Mouse (Mus musculus): ENCODE measurements around the gene Cacna1i. TPM values are rescaled to one million over a fixed set of nuclear protein-coding genes. Genes with fewer than 3 reads are reported as not detected.

Cacna1i gene
- polyA plus RNA-seq, 1 experiment from 2014 or later, result not detected

DNA sequence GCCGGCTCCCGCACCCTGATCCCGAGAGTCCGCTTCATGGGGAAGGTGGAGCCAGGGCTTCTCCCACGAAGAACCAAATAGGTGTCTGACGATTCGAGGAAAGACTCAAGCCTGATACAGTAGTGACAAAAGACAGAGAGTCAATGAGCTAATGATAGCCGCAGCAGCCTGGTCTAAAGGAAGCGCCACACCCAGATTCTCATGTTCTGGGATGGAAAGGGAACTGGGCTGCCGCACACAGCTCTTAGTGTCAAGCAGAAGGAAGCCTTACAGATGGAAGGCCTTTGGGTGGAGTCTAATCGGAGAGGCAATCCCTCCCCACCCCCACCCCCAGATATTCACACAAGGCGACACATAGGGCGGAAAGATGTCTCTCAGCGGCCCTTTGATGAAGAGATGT, 104.8 kb downstream of the Cacna1i start:
- H3K9me3 ChIP-seq (ENCODE audit: control insufficient read depth, low read length), result no peaks in the 10 kb centered on the region
- no peak overlapping the region for H3K27ac ChIP-seq (replicated peaks in 1 of 2; ENCODE audit: control insufficient read depth in 1 of 2, insufficient read depth in 1 of 2, low read depth in 2 of 2, low read length in 2 of 2)
- H3K4me1 ChIP-seq (ENCODE audit: control insufficient read depth in 2 of 2, insufficient read depth in 2 of 2, low read length in 2 of 2), result no peaks in the 10 kb centered on the region
- H3K4me3 ChIP-seq (ENCODE audit: control insufficient read depth in 1 of 2, insufficient read depth in 1 of 2, low read depth in 1 of 2, low read length in 2 of 2), result no peak overlapping the region
- ATAC-seq (ENCODE audit: insufficient number of reproducible peaks, insufficient read depth, low FRiP score, low read depth), result no peak
- 70% methylated on average over 14 of the region's 14 CpGs for WGBS
- H3K9ac ChIP-seq (ENCODE audit: low read length), result no peak overlapping the region
- no peak overlapping the region for H3K4me2 ChIP-seq (ENCODE audit: low read length)
- H3K36me3 ChIP-seq (ENCODE audit: control insufficient read depth, insufficient read depth, low read length), result no peaks in the 10 kb centered on the region
- H3K27me3 ChIP-seq (ENCODE audit: control insufficient read depth, insufficient read depth, low read length), result peaks cover 10% of the 10 kb centered on the region; the same call in 1 of the 2 replicates

DNA sequence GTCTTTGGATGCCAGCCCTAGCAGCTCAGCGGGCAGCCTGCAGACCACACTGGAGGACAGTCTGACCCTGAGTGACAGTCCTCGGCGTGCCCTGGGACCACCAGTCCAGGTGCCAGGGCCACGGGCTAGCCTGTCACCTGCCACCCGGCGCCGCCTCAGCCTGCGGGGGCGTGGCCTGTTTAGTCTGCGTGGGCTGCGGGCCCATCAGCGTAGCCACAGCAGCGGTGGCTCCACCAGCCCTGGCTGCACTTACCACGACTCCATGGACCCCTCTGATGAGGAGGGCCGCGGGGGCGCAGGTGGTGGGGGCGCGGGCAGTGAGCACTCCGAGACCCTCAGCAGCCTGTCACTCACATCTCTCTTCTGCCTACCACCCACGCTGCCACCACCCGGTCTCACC, 108.0 kb downstream of the Cacna1i start:
- Histone ChIP-seq H3K27me3 (ENCODE audit: control insufficient read depth, insufficient read depth, low read length) (peaks cover 10% of the 10 kb centered on the region; the same call in 1 of the 2 replicates), H3K4me2 (ENCODE audit: low read length) (no peak overlapping the region), H3K36me3 (ENCODE audit: control insufficient read depth, insufficient read depth, low read length) (no peaks in the 10 kb centered on the region), H3K4me3 (ENCODE audit: control insufficient read depth in 1 of 2, insufficient read depth in 1 of 2, low read depth in 1 of 2, low read length in 2 of 2) (no peak overlapping the region), H3K9me3 (ENCODE audit: control insufficient read depth, low read length) (peaks cover 3% of the 10 kb centered on the region; the same call in 1 of the 2 replicates), H3K27ac (replicated peaks in 1 of 2; ENCODE audit: control insufficient read depth in 1 of 2, insufficient read depth in 1 of 2, low read depth in 2 of 2, low read length in 2 of 2) (no peak overlapping the region), H3K4me1 (ENCODE audit: control insufficient read depth in 2 of 2, insufficient read depth in 2 of 2, low read length in 2 of 2) (no peaks in the 10 kb centered on the region), H3K9ac (ENCODE audit: low read length) (no peak overlapping the region)
- no peak for ATAC-seq (ENCODE audit: insufficient number of reproducible peaks, insufficient read depth, low FRiP score, low read depth)
- WGBS, result 61% methylated on average over 19 of the region's 22 CpGs

DNA sequence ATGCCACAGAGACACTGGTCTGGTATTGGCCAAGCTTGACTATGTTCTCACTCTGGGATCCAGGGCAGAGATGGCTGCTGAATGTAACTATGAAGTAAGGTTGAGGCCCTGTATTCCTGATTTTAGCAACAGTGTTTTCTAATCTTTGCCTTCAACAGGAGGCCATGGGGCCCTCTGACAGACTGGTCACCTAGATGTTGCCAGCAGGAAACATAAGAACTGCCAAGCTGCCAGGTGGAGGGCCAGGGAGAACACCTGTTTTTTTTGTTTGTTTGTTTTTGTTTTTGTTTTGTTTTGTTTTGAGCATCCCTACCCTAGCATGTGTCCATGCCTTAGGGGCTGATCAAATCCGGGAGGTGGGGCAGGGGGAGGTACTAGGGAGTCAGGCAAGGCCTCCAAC, 112.4 kb downstream of the Cacna1i start:
- no peak for ATAC-seq (ENCODE audit: insufficient number of reproducible peaks, insufficient read depth, low FRiP score, low read depth)
- no peak overlapping the region for H3K4me3 ChIP-seq (ENCODE audit: control insufficient read depth in 1 of 2, insufficient read depth in 1 of 2, low read depth in 1 of 2, low read length in 2 of 2)
- WGBS, result 64% methylated on average over 1 of the region's 1 CpGs

DNA sequence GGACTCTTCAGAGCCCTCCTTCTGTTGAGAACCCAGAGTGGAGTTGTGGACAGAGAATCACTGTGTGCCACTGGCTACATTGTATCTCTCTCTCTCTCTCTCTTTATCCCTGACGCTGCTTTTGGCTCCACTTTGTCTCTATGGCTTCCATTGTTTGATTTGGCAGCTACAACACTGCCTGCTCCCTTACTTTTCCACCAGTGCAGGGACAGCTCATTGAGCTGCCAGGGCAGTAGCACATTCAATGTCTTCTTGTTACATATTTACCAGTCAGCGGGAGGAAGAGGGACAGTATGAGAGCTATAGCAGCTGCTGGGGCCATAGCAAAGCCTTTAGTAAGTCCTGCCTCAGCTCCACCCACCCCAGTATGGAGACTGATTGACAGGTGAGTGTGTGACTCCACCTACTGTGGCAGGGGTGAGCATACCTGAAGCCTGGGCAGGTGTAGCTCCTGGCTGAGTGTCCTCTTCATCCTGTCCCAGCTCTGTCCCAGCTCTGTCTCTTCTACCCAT, 114.4 kb downstream of the Cacna1i start:
- H3K9ac ChIP-seq (ENCODE audit: low read length), result no peak overlapping the region
- no peak overlapping the region for H3K4me3 ChIP-seq (ENCODE audit: control insufficient read depth in 1 of 2, insufficient read depth in 1 of 2, low read depth in 1 of 2, low read length in 2 of 2)
- H3K27ac ChIP-seq (replicated peaks in 1 of 2; ENCODE audit: control insufficient read depth in 1 of 2, insufficient read depth in 1 of 2, low read depth in 2 of 2, low read length in 2 of 2), result no peak overlapping the region
- H3K36me3 ChIP-seq (ENCODE audit: control insufficient read depth, insufficient read depth, low read length), result no peaks in the 10 kb centered on the region
- no peaks in the 10 kb centered on the region for H3K4me1 ChIP-seq (ENCODE audit: control insufficient read depth in 2 of 2, insufficient read depth in 2 of 2, low read length in 2 of 2)
- H3K4me2 ChIP-seq (ENCODE audit: low read length), result no peak overlapping the region
- no peak for ATAC-seq (ENCODE audit: insufficient number of reproducible peaks, insufficient read depth, low FRiP score, low read depth)
- H3K27me3 ChIP-seq (ENCODE audit: control insufficient read depth, insufficient read depth, low read length), result no peaks in the 10 kb centered on the region
- 48% methylated on average over 2 of the region's 2 CpGs for WGBS
- H3K9me3 ChIP-seq (ENCODE audit: control insufficient read depth, low read length), result peaks cover 3% of the 10 kb centered on the region; the same call in 1 of the 2 replicates

More for the DNA sequence above, 112.4 kb downstream of the Cacna1i start:
- Histone ChIP-seq H3K9ac (ENCODE audit: low read length) (no peak overlapping the region), H3K27me3 (ENCODE audit: control insufficient read depth, insufficient read depth, low read length) (no peaks in the 10 kb centered on the region), H3K4me1 (ENCODE audit: control insufficient read depth in 2 of 2, insufficient read depth in 2 of 2, low read length in 2 of 2) (no peaks in the 10 kb centered on the region), H3K9me3 (ENCODE audit: control insufficient read depth, low read length) (peaks cover 3% of the 10 kb centered on the region; the same call in 1 of the 2 replicates), H3K27ac (replicated peaks in 1 of 2; ENCODE audit: control insufficient read depth in 1 of 2, insufficient read depth in 1 of 2, low read depth in 2 of 2, low read length in 2 of 2) (no peak overlapping the region), H3K36me3 (ENCODE audit: control insufficient read depth, insufficient read depth, low read length) (no peaks in the 10 kb centered on the region), H3K4me2 (ENCODE audit: low read length) (no peak overlapping the region)

DNA sequence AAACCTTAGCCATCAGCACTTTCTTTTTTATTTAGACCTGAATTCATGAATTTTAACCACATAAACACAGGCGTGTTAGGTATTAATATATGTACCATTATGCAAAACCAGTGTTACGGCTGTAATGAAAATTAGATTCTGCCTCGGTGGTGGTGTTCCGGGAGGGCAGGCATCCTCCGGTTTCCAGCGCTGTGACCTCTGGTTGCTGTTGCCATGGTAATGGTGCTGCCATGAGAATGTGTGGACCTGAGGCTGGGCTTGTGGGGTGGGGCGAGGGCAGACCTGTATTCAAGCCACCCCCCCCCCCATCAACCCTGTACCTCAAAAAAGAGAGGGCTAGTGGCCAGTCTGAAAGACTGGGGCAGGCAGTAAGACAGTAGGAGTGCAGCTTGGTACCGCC, 114.9 kb downstream of the Cacna1i start:
- H3K4me1 ChIP-seq (ENCODE audit: control insufficient read depth in 2 of 2, insufficient read depth in 2 of 2, low read length in 2 of 2), result no peaks in the 10 kb centered on the region
- peaks cover 3% of the 10 kb centered on the region; the same call in 1 of the 2 replicates for H3K9me3 ChIP-seq (ENCODE audit: control insufficient read depth, low read length)
- no peak for ATAC-seq (ENCODE audit: insufficient number of reproducible peaks, insufficient read depth, low FRiP score, low read depth)
- no peaks in the 10 kb centered on the region for H3K36me3 ChIP-seq (ENCODE audit: control insufficient read depth, insufficient read depth, low read length)
- WGBS, result 75% methylated on average over 8 of the region's 8 CpGs
- H3K9ac ChIP-seq (ENCODE audit: low read length), result no peak overlapping the region
- no peak overlapping the region for H3K27ac ChIP-seq (replicated peaks in 1 of 2; ENCODE audit: control insufficient read depth in 1 of 2, insufficient read depth in 1 of 2, low read depth in 2 of 2, low read length in 2 of 2)
- H3K4me2 ChIP-seq (ENCODE audit: low read length), result no peak overlapping the region
- H3K27me3 ChIP-seq (ENCODE audit: control insufficient read depth, insufficient read depth, low read length), result no peaks in the 10 kb centered on the region
- no peak overlapping the region for H3K4me3 ChIP-seq (ENCODE audit: control insufficient read depth in 1 of 2, insufficient read depth in 1 of 2, low read depth in 1 of 2, low read length in 2 of 2)

DNA sequence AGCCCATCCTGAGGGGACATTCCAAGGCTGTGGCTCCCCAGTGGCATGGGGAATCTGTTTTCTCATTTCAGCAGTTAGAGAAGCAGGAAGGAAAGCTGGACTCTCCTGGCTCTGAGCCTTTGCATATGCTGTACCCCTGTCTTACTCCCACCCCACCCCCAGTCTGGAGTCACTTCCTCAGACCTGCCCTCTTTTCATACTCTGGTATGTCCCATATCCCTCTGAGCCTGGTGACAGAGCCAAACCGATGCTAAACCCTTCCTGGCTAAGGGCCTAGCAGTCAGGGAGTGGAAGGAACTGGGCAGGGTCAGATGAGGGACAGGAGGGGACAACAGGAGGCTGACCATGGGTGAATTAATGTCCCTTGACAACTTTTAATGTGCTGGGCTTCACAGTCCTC, 120.8 kb downstream of the Cacna1i start:
- ATAC-seq (ENCODE audit: insufficient number of reproducible peaks, insufficient read depth, low FRiP score, low read depth), result peak; percentile 60; the same call in 1 of the 2 replicates
- H3K4me1 ChIP-seq (ENCODE audit: control insufficient read depth in 2 of 2, insufficient read depth in 2 of 2, low read length in 2 of 2), result peaks cover 0 to 8% of the 10 kb centered on the region in 2 experiments; a peak in 2 of 4 replicates
- no peaks in the 10 kb centered on the region; the same call in 1 of the 2 replicates for H3K27me3 ChIP-seq (ENCODE audit: control insufficient read depth, insufficient read depth, low read length)
- peak overlapping the region; percentile 24 to 45; a peak in 2 of 4 replicates for H3K27ac ChIP-seq (replicated peaks in 1 of 2; ENCODE audit: control insufficient read depth in 1 of 2, insufficient read depth in 1 of 2, low read depth in 2 of 2, low read length in 2 of 2)
- H3K9ac ChIP-seq (ENCODE audit: low read length), result no peak overlapping the region
- no peaks in the 10 kb centered on the region for H3K9me3 ChIP-seq (ENCODE audit: control insufficient read depth, low read length)
- WGBS, result 12% methylated on average over 1 of the region's 1 CpGs
- H3K4me2 ChIP-seq (ENCODE audit: low read length), result no peak overlapping the region
- H3K36me3 ChIP-seq (ENCODE audit: control insufficient read depth, insufficient read depth, low read length), result no peaks in the 10 kb centered on the region
- no peak overlapping the region for H3K4me3 ChIP-seq (ENCODE audit: control insufficient read depth in 1 of 2, insufficient read depth in 1 of 2, low read depth in 1 of 2, low read length in 2 of 2)

DNA sequence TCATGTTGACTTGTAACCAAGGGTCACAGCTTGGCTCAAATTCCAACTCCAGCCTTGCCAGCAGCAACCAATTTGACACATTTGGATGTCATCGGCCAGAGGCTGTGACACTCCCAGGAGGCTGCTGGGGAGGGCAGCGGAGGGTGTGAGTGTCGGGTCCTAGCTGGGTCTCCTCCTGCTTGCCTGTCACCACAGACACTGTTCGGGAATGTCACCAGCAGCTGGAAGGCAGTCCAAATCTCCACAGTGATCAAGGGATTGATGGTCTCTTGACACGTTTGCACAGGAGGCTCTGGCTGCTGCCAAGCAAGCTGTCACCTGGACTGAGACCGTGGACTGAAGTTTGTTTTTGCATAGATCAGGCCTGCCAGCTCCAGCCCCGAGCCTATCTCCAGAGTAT, 123.6 kb downstream of the Cacna1i start:
- ATAC-seq (ENCODE audit: insufficient number of reproducible peaks, insufficient read depth, low FRiP score, low read depth), result no peak
- Histone ChIP-seq H3K27me3 (ENCODE audit: control insufficient read depth, insufficient read depth, low read length) (no peaks in the 10 kb centered on the region; the same call in 1 of the 2 replicates), H3K4me3 (ENCODE audit: control insufficient read depth in 1 of 2, insufficient read depth in 1 of 2, low read depth in 1 of 2, low read length in 2 of 2) (no peak overlapping the region), H3K27ac (replicated peaks in 1 of 2; ENCODE audit: control insufficient read depth in 1 of 2, insufficient read depth in 1 of 2, low read depth in 2 of 2, low read length in 2 of 2) (no peak overlapping the region), H3K4me2 (ENCODE audit: low read length) (no peak overlapping the region), H3K9ac (ENCODE audit: low read length) (no peak overlapping the region), H3K36me3 (ENCODE audit: control insufficient read depth, insufficient read depth, low read length) (no peaks in the 10 kb centered on the region), H3K4me1 (ENCODE audit: control insufficient read depth in 2 of 2, insufficient read depth in 2 of 2, low read length in 2 of 2) (peaks cover 9 to 17% of the 10 kb centered on the region in 2 experiments), H3K9me3 (ENCODE audit: control insufficient read depth, low read length) (no peaks in the 10 kb centered on the region)
- 44% methylated on average over 7 of the region's 7 CpGs for WGBS

DNA sequence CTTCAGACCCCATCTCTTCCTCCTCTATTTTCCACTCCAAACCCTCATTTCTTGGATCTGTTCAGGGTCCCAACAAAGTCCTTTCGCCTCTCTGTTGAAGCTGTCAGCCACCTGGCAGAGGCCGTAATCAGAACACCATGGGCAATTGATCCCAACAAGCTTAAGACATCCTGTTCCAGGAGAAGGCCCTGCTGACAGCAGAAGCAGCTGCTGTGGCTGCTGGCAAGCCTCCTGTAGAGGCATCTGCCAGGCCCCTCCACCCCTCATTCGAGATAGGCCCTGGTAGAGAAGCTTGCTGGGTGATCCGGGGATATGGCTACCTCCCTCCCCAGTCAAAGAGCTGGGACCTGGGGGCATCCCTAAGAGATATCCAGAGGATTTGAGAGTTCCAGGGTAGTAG, 126.0 kb downstream of the Cacna1i start:
- WGBS, result 66% methylated on average over 4 of the region's 4 CpGs
- Histone ChIP-seq H3K9ac (ENCODE audit: low read length) (no peak overlapping the region), H3K27me3 (ENCODE audit: control insufficient read depth, insufficient read depth, low read length) (peaks cover 5% of the 10 kb centered on the region; the same call in 1 of the 2 replicates), H3K4me2 (ENCODE audit: low read length) (no peak overlapping the region), H3K36me3 (ENCODE audit: control insufficient read depth, insufficient read depth, low read length) (no peaks in the 10 kb centered on the region), H3K4me3 (ENCODE audit: control insufficient read depth in 1 of 2, insufficient read depth in 1 of 2, low read depth in 1 of 2, low read length in 2 of 2) (no peak overlapping the region), H3K4me1 (ENCODE audit: control insufficient read depth in 2 of 2, insufficient read depth in 2 of 2, low read length in 2 of 2) (peaks cover 9 to 12% of the 10 kb centered on the region in 2 experiments), H3K9me3 (ENCODE audit: control insufficient read depth, low read length) (no peaks in the 10 kb centered on the region), H3K27ac (replicated peaks in 1 of 2; ENCODE audit: control insufficient read depth in 1 of 2, insufficient read depth in 1 of 2, low read depth in 2 of 2, low read length in 2 of 2) (no peak overlapping the region)
- ATAC-seq (ENCODE audit: insufficient number of reproducible peaks, insufficient read depth, low FRiP score, low read depth), result no peak

Measured in heart, embryonic 14.5 days (tissue).